Mouse (Mus musculus): ENCODE measurements around the gene Fosl2.
"Not testable (repeated sequence)": the region's sequence is repeated elsewhere in the genome, so short reads cannot be mapped to it uniquely, and the experiment has no call there.

Gene Fosl2

GRCm38 (mm10) chr5:32134051-32134732 lies 1.4 kb upstream of the Fosl2 start:
- peak; percentile 39 to 40 for DNase-seq

- peak; percentile 51 to 59 for DNase-seq
Measured at GRCm38 (mm10) chr5:32134903-32135335, 682 bp upstream of the Fosl2 start.

DNA sequence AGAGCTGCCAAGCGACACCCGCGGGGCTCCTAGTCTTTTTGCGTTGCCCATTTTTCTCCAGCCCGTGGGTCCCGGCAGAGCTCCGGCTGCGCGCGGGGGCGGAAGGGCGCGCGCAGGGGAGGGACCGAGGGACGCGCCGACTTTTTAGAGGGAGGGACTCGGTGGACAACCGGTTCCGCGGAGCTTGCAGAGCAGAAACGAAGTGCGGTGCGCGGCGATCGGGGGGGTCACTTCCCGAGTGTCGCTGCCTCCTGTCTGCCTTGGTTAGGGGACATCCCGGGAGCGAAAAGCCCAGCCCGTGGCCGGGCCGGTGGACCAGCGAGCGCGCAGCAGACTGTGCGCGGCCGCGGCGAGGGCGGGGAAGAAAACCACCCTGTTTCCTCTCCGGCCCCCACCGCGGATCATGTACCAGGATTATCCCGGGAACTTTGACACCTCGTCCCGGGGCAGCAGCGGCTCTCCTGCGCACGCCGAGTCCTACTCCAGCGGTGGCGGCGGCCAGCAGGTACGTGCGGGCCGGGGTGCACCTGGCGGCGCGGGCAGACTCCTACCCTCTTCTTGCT lies 781 bp downstream of the Fosl2 start:
- peak; percentile 70 to 77 for DNase-seq

DNA sequence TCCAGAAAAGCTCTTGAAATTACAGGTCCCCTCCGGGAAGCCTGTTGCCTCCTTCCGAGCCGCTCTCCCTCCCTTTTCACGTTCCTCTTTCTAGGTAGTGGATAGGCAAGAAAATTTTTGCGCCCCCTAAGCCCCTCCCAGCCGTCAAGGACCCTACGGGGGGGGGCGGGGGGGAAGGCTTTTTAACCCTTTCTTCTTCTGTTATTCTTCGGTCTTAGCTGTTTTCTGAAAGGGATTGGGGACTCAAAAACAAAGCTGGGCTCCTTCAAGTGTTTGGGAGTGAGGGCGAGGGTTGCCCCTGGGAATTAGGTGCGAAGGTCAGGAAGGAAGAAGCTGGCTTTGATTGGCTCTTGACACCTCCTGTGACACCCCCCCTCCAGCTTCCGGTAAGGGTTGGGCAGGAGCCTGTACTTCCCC lies 1.5 kb downstream of the Fosl2 start:
- DNase-seq, result peak; percentile 58

GRCm38 (mm10) chr5:32138446-32139195 lies 3.0 kb downstream of the Fosl2 start:
- DNase-seq, result peak; percentile 17 to 19

DNA sequence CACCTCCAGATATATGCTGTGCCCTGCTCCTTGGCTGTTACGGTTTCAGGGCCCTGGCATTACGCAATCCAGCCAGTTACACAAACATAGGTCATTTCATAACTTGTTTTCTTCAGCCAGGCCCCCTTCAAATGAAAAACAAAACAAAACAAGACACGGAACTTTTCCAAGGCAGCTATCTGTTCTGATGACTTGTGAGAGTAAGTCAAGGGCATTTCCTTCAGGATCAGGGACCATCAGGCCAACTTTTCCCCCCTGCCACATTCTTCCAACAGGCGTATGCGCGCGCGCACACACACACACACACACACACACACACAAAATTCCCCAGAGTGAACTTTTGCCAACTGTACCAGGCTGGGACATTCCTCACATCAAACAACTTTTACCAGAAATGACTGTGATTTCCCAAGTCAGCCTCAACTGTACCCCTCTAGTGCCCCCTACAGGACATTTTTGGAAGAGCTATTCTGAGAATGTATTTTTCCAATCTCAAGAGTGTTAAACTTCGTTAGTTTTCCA lies 4.0 kb downstream of the Fosl2 start:
- peak; percentile 51 to 69 for DNase-seq

- DNase-seq, result no peak
Measured at GRCm38 (mm10) chr5:32141899-32142298, 6.3 kb downstream of the Fosl2 start.

DNA sequence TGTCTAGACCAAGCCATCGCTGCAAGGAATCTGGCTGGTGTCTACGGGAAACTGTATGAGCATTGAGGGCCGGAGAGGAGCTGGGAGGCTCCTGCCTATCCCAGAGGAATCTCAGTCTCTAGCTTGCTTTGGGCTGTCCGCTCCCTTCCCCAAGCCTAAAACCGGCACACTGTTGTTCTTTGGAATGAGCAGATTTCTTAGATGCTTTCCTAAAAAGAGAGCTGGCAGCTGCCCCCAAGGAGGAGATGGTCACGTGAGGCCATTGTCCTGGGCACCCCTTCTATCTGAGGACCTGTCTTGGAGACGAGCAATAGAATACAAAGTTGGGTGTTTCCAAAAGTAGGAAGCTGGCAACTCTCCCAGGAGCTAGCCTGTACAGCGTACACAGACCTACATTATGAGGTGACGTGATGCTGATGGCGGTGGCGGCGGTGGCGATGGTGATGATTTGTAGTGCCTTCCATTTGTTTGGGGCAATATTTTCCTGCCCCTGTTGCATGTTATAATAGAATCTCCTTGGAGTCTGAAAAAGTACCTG lies 7.9 kb downstream of the Fosl2 start:
- no peak for DNase-seq

- DNase-seq, result no peak
Measured at GRCm38 (mm10) chr5:32146281-32146680, 10.7 kb downstream of the Fosl2 start.

- no peak for DNase-seq
Measured at GRCm38 (mm10) chr5:32148593-32148992, 13.0 kb downstream of the Fosl2 start.

DNA sequence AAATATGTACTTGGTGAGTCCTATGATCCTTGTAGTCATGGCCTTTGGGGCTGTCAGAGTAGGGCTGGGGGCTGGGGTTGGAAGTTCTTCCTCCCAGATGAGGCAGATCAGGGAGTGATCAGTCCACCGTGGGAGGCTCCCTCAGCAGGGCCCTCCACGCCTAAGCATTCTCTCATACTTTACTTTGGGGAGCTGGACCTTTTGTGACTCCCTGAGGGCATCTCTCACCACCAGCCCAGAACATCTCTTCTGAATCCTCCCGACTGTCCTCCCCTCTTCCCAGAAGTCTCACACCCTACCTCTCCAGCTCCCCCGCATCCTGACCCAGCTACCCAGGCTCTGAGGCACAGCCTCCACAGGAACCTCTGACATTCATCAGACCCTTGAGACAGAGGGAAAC lies 15.6 kb downstream of the Fosl2 start:
- DNase-seq, result no peak

DNA sequence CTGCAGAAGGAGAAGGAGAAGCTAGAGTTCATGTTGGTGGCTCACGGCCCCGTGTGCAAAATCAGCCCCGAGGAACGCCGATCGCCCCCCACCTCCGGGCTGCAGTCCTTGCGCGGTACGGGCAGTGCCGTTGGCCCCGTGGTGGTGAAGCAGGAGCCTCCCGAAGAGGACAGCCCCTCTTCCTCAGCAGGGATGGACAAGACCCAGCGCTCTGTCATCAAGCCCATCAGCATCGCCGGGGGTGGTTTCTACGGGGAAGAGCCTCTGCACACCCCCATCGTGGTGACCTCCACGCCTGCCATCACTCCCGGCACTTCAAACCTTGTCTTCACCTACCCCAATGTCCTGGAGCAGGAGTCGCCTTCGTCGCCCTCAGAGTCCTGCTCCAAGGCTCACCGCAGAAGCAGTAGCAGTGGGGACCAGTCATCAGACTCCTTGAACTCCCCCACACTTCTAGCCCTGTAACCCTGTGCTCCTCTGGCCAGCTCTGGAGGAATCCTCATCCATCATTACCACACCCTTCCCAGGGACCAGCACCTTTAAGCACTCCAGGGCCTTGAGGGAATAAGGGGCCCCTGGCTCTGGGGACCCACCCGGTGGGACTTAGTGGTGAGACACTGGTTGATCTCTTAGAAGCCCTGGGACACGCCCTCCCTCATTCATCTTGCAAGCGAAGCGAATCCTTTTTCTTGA lies 17.3 kb downstream of the Fosl2 start:
- DNase-seq, result no peak

- DNase-seq, result no peak
Measured at GRCm38 (mm10) chr5:32153418-32153740, 17.8 kb downstream of the Fosl2 start.

DNA sequence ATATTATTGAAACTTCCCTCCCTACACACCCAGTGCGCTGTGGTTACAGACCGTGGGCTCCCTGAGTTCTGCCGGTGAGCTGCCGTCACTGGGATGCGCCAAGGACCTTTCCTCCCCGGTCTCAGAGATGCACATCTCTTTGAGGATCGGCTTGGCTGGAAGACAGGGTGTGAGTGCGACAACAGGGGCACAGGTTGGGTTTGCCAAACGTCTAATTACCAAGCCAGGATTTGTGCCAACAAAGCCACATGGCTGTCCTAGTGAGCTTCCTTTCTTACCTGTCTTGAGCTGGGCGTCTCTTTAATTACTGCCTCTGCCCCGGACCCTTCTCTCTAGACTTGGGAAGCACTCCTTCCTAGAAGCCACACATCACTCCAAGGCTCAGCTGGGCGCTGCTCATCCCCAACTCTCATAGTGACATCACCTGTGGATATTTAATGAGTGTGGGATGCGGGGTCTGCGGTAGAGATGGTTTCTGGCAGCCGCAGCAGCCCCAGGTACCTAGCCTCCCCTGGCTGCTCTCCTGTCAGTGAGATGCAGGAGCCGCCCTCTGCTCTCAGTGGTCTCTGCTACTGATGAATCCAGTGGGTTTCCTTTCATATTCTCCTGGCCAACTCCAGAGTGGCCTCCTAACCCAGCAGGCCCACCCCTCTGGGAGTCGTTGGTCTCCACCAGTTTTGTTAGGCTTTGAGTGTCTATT lies 18.3 kb downstream of the Fosl2 start:
- no peak for DNase-seq

DNA sequence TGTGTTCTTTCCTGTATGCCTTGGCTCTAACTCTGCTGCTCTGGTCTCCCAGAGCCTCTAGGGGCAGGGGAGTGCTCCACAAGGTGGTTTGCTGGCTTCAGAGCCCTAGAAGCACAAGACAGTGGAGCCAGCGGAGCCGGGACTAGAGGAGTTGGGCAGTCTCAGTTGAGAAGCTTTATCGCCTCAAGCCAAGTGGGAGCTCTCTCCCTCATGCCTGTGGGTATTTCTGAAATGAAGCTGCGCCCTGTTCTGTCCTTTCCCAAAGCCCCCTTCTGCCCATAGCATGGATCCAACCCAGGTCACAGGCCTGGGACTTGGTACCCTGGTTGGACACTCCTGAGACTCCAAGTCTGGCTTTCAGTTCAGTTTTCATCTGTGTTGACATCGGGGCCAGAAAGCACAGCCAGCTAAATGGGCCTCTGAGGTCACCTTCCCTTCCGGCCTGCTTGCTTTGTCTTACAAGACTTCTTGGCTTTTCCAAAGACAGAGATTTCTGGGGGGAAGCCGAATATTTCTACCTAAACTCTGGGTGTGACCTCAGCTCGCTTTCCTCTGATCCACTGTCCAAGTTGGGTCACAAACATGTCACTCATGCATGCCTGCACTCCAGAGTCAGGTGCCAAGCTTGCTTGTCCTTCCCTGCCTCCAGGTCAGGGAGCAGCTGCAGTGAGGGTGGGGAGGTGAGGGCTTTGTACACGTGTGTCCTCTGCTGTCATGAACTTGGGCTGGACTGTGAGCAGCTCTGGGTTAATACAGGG lies 19.5 kb downstream of the Fosl2 start:
- DNase-seq, result peak; percentile 27 to 41

GRCm38 (mm10) chr5:32155927-32156326 lies 20.3 kb downstream of the Fosl2 start:
- DNase-seq, result no peak

DNA sequence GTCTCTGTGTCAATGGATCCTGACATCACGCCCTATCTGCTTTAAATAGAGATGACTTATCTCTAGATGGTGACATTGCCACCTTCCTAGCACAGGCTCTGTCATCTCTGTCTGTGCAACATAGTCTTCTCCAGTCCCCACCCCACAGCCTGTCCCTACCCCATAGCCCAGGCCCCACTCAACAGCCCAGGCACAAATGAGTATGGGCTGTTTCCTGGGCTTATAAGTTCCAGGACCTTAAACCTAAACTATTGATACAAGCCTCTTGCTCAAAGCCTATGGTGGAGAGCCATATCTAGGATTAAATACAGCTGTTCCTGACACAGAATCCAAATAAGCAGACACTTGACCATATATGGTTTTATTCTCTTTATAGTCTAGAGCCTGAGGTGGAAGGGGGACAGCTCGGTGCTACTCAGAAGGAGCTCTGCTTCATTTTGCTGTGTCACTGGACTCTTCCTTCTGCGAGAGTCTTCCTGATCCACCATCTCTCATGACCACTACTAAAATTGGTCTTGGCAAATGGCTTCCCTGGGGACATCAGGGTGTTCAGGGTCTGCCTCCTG lies 28.0 kb downstream of the Fosl2 start:
- no peak for DNase-seq

DNA sequence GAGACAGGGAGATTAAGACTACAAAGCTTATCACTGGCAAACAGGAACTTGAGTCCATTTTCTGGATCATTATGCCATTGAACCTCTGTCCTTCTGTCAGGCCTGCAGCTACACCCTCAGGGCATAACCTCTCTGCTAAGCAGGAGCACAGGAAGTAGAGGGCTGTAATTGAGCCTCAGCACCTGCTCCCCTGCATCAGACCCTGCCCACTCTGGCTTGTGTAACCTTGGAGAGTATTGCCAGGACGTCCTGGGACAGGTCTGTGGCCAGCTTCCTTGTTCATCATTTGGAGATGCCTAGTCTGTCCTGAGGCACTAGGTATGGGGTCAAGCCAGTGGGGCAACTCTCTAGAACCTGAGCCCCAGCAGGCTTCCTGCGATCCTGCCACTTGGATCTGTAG lies 36.6 kb downstream of the Fosl2 start:
- DNase-seq, result no peak

DNA sequence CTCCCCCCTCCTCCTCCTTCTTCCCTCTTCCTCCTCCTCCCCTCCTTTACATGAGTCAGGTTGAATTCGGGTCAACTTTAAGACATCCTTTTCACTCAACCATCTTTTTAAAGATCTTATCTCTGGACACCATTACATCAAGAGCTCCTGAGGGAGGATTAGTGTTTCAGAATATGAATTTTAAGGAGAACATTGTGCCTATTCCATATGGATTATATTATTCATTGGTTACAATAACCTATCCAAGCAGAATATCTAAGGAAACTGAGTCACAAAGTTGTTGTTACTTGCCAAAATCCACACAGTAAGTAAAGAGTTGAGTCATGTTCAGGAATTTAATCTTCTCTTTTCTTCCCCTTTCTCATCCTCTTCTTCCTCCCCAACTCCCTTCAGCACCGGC lies 41.2 kb downstream of the Fosl2 start:
- DNase-seq, result no peak

- no peak for DNase-seq
Measured at GRCm38 (mm10) chr5:32177737-32178136, 42.1 kb downstream of the Fosl2 start.

- not testable (repeated sequence) for DNase-seq
Measured at GRCm38 (mm10) chr5:32178720-32179119, 43.1 kb downstream of the Fosl2 start.
